Mouse (Mus musculus) ES-E14 (cell line): Measurements from ENCODE around the gene Dusp12.

Experiments used
- CHD2 ChIP-seq: IDR thresholded peaks from 2 replicates; pipeline ENCODE4 v1.6.1; 2014; ENCODE audit warnings: mild to moderate bottlenecking, low read depth, low read length, inconsistent platforms
- HCFC1 ChIP-seq: IDR thresholded peaks from 2 replicates; pipeline ENCODE4 v1.6.1; 2012; ENCODE audit warnings: low read length, inconsistent platforms, borderline replicate concordance; ENCODE audit not compliant: insufficient read depth
- MAFK ChIP-seq: IDR thresholded peaks from 2 replicates; pipeline ENCODE4 v1.6.1; 2014; ENCODE audit warnings: mild to moderate bottlenecking, low read depth, low read length, inconsistent platforms; ENCODE audit not compliant: insufficient read depth

GRCm38 (mm10) chr1:170855056-170855760 is 30.1 kb downstream of the Dusp12 start:
- TF ChIP-seq HCFC1, result no peak
- TF ChIP-seq CHD2, result no peak
- no peak for TF ChIP-seq MAFK
